Mouse (Mus musculus) MEL (cell line): Measurements from ENCODE around the gene Atic. TPM values are rescaled to one million over a fixed set of nuclear protein-coding genes. Genes with fewer than 3 reads are reported as not detected.
A peak's percentile ranks its signal among the peaks of the same experiment; 100 is the strongest.

Experiments
- DNase-seq: peaks from one replicate; pipeline ENCODE4 v3.0.0; 2011; ENCODE audit warnings: low read depth, low spot score
- H3K27ac ChIP-seq: 2 replicates; pipeline ENCODE4 v1.5.1; 2012; ENCODE audit warnings: low read depth, mild to moderate bottlenecking, control low read depth, low read length, moderate library complexity; ENCODE audit not compliant: control insufficient read depth
- H3K27me3 ChIP-seq, 2 experiments: fragments of 150-350 bp in 1 of 2; sonication (generic) in 1 of 2; 2 replicates each; pipeline ENCODE4 v1.6.1; 2012; ENCODE audit warnings: low read length in 2 of 2, mild to moderate bottlenecking in 2 of 2, improper control_type of control experiment in 1 of 2, moderate library complexity in 1 of 2; ENCODE audit not compliant: insufficient read depth in 2 of 2, control insufficient read depth in 1 of 2
- H3K36me3 ChIP-seq, 2 experiments: 2 replicates each; pipeline ENCODE4 v1.6.1; 2012 to 2014; ENCODE audit warnings: low read length in 2 of 2, improper control_type of control experiment in 1 of 2, inconsistent platforms in 1 of 2, mild to moderate bottlenecking in 1 of 2; ENCODE audit not compliant: insufficient read depth in 2 of 2, control insufficient read depth in 1 of 2
- H3K4me1 ChIP-seq, 2 experiments: fragments of 150-350 bp in 1 of 2; sonication (generic) in 1 of 2; 2 replicates each; pipeline ENCODE4 v1.6.1; 2012; ENCODE audit warnings: low read length in 2 of 2, improper control_type of control experiment in 1 of 2, mild to moderate bottlenecking in 1 of 2; ENCODE audit not compliant: insufficient read depth in 2 of 2, control insufficient read depth in 1 of 2
- H3K4me3 ChIP-seq, 2 experiments: fragments of 150-350 bp in 1 of 2; sonication (generic) in 1 of 2; 2 replicates each; pipeline ENCODE4 v1.5.1; 2012; ENCODE audit warnings: low read depth in 2 of 2, low read length in 2 of 2, mild to moderate bottlenecking in 2 of 2, moderate library complexity in 2 of 2, control low read depth in 1 of 2, improper control_type of control experiment in 1 of 2; ENCODE audit not compliant: control insufficient read depth in 1 of 2, insufficient read depth in 1 of 2
- H3K79me2 ChIP-seq: 2 replicates; pipeline ENCODE4 v1.6.1; 2012; ENCODE audit warnings: mild to moderate bottlenecking, low read length, moderate library complexity; ENCODE audit not compliant: control insufficient read depth, poor library complexity, insufficient read depth
- H3K9ac ChIP-seq: 2 replicates; pipeline ENCODE4 v1.6.1; 2012; ENCODE audit warnings: low read depth, mild to moderate bottlenecking, control low read depth, low read length, moderate library complexity; ENCODE audit not compliant: control insufficient read depth, poor library complexity, severe bottlenecking
- H3K9me3 ChIP-seq: fragments of 150-350 bp; sonication (generic); replicated peaks from 2 replicates; pipeline ENCODE4 v1.6.1; 2012; ENCODE audit warnings: mild to moderate bottlenecking, low read length, improper control_type of control experiment, moderate library complexity; ENCODE audit not compliant: insufficient read depth
- EP300 ChIP-seq, 2 experiments: IDR thresholded peaks; 2 replicates each; pipeline ENCODE4 v1.6.1; 2011; ENCODE audit warnings: improper control_type of control experiment in 2 of 2, low read length in 2 of 2, low read depth in 1 of 2, mild to moderate bottlenecking in 1 of 2
- ETS1 ChIP-seq: IDR thresholded peaks from 2 replicates; pipeline ENCODE4 v1.6.1; 2012; ENCODE audit warnings: low read depth, mild to moderate bottlenecking, inconsistent platforms, low read length, improper control_type of control experiment, moderate library complexity
- GABPA ChIP-seq: IDR thresholded peaks from 2 replicates; pipeline ENCODE4 v1.6.1; 2012; ENCODE audit warnings: low read depth, mild to moderate bottlenecking, inconsistent platforms, low read length, improper control_type of control experiment, moderate library complexity
- GATA1 ChIP-seq: IDR thresholded peaks from 2 replicates; pipeline ENCODE4 v1.6.1; 2011; ENCODE audit warnings: low read depth, low read length, improper control_type of control experiment
- HCFC1 ChIP-seq: IDR thresholded peaks from 2 replicates; pipeline ENCODE4 v1.6.1; 2012; ENCODE audit warnings: low read depth, mild to moderate bottlenecking, inconsistent platforms, low read length, improper control_type of control experiment, moderate library complexity
- KAT2A ChIP-seq: conservative IDR thresholded peaks from 2 replicates; pipeline ENCODE4 v1.6.1; 2012; ENCODE audit warnings: low read depth, low read length, improper control_type of control experiment, inconsistent platforms
- MAFK ChIP-seq: IDR thresholded peaks from 2 replicates; pipeline ENCODE4 v1.6.1; 2011; ENCODE audit warnings: low read depth, mild to moderate bottlenecking, low read length, improper control_type of control experiment, borderline replicate concordance
- MAX ChIP-seq: IDR thresholded peaks from 2 replicates; pipeline ENCODE4 v1.6.1; 2011; ENCODE audit warnings: low read length, improper control_type of control experiment
- MAZ ChIP-seq: IDR thresholded peaks from 2 replicates; pipeline ENCODE4 v1.6.1; 2012; ENCODE audit warnings: low read depth, mild to moderate bottlenecking, inconsistent platforms, low read length, improper control_type of control experiment
- POLR2A ChIP-seq, 2 experiments: IDR thresholded peaks; 2 replicates each; pipeline ENCODE4 v1.6.1; 2011 to 2012; ENCODE audit warnings: low read length in 2 of 2, mild to moderate bottlenecking in 2 of 2, control low read depth in 1 of 2, improper control_type of control experiment in 1 of 2, low read depth in 1 of 2, moderate library complexity in 1 of 2; ENCODE audit not compliant: control insufficient read depth in 1 of 2, insufficient read depth in 1 of 2, poor library complexity in 1 of 2
- POLR2AphosphoS5 ChIP-seq: IDR thresholded peaks from 2 replicates; pipeline ENCODE4 v1.6.1; 2012; ENCODE audit warnings: low read depth, borderline replicate concordance, mild to moderate bottlenecking, inconsistent platforms, low read length, moderate library complexity, mixed read lengths
- SIN3A ChIP-seq: IDR thresholded peaks from 2 replicates; pipeline ENCODE4 v1.6.1; 2012; ENCODE audit warnings: low read length, improper control_type of control experiment, inconsistent platforms
- TAL1 ChIP-seq: IDR thresholded peaks from 2 replicates; pipeline ENCODE4 v1.6.1; 2012; ENCODE audit warnings: mild to moderate bottlenecking, inconsistent platforms, low read length, moderate library complexity, mixed read lengths
- UBTF ChIP-seq: IDR thresholded peaks from 2 replicates; pipeline ENCODE4 v1.6.1; 2012; ENCODE audit warnings: low read depth, mild to moderate bottlenecking, inconsistent platforms, low read length, improper control_type of control experiment, moderate library complexity, borderline replicate concordance; ENCODE audit not compliant: insufficient read depth
- USF2 ChIP-seq, 2 experiments: IDR thresholded peaks; 2 replicates each; pipeline ENCODE4 v1.6.1; 2011 to 2012; ENCODE audit warnings: improper control_type of control experiment in 2 of 2, low read length in 2 of 2, borderline replicate concordance in 1 of 2, inconsistent platforms in 1 of 2, low read depth in 1 of 2, mild to moderate bottlenecking in 1 of 2; ENCODE audit not compliant: insufficient read depth in 1 of 2
- ZKSCAN1 ChIP-seq: IDR thresholded peaks from 2 replicates; pipeline ENCODE4 v1.6.1; 2012; ENCODE audit warnings: low read depth, mild to moderate bottlenecking, inconsistent platforms, low read length, improper control_type of control experiment, moderate library complexity
- polyA plus RNA-seq, 2 experiments: library from polyadenylated mRNA; stranded (reverse) in 1 of 2; unstranded in 1 of 2; fragments of >175 nt in 1 of 2; fragments of >200 nt in 1 of 2; gene quantifications; 2 replicates each; pipeline versions ENCODE4 v1.2.1 to v1.2.4; 2012; ENCODE audit warnings: low replicate concordance in 2 of 2, low read depth in 1 of 2; ENCODE audit not compliant: insufficient read length in 2 of 2, insufficient read depth in 1 of 2, missing spikeins in 1 of 2
- total RNA-seq: library from RNA; depleted of rRNA; stranded (reverse); fragments of 300-350 nt; gene quantifications from 2 replicates; pipeline ENCODE4 v1.2.3, GENCODE M21; 2012

The Atic gene
- total and polyA plus RNA-seq, 3 experiments: 190 to 221 TPM; not detected in 1

GRCm38 (mm10) chr1:71576837-71577236 lies 19.9 kb downstream of the Atic start:
- no peak overlapping the region for H3K9ac ChIP-seq
- no peaks in the 10 kb centered on the region; the same call in 1 of the 2 replicates for H3K79me2 ChIP-seq
- peaks cover 0 to 27% of the 10 kb centered on the region in 2 experiments; a peak in 2 of 4 replicates for H3K36me3 ChIP-seq
- H3K4me1 ChIP-seq: no peaks in the 10 kb centered on the region
- DNase-seq: no peak
- no peak overlapping the region for H3K4me3 ChIP-seq
- TF ChIP-seq POLR2AphosphoS5 (no peak), MAFK (no peak), SIN3A (no peak), ETS1 (no peak), EP300 (IDR thresholded peaks at IDR 0.05; ENCODE audit: low read depth in 1 of 2, low read length in 2 of 2) (no peak), USF2 (IDR thresholded peaks at IDR 0.05; ENCODE audit: borderline replicate concordance in 1 of 2, insufficient read depth in 1 of 2, low read depth in 1 of 2, low read length in 2 of 2) (no peak), HCFC1 (no peak), ZKSCAN1 (no peak), MAX (no peak), KAT2A (no peak), TAL1 (no peak)
- no peaks in the 10 kb centered on the region for H3K27me3 ChIP-seq
- no peak overlapping the region for H3K27ac ChIP-seq
- no peaks in the 10 kb centered on the region for H3K9me3 ChIP-seq

- TF ChIP-seq UBTF (no peak), MAZ (no peak), POLR2A (IDR thresholded peaks at IDR 0.05; ENCODE audit: control insufficient read depth in 1 of 2, insufficient read depth in 1 of 2, low read depth in 1 of 2, low read length in 2 of 2, poor library complexity in 1 of 2) (0 out of 4 replicates have a peak, but pooled peaks of 1 of the 2 experiments have one; percentile 5)
- TF ChIP-seq, all 39 proteins: peak for 1
- Histone ChIP-seq H3K79me2 (no peaks in the 10 kb centered on the region; the same call in 1 of the 2 replicates), H3K4me1 (no peaks in the 10 kb centered on the region), H3K27me3 (no peaks in the 10 kb centered on the region), H3K36me3 (peaks cover 0 to 18% of the 10 kb centered on the region in 2 experiments; a peak in 2 of 4 replicates), H3K9ac (no peak overlapping the region), H3K9me3 (no peaks in the 10 kb centered on the region), H3K4me3 (no peak overlapping the region), H3K27ac (no peak overlapping the region)
- no peak for DNase-seq
Observed at GRCm38 (mm10) chr1:71579526-71579925, 22.6 kb downstream of the Atic start.

DNA sequence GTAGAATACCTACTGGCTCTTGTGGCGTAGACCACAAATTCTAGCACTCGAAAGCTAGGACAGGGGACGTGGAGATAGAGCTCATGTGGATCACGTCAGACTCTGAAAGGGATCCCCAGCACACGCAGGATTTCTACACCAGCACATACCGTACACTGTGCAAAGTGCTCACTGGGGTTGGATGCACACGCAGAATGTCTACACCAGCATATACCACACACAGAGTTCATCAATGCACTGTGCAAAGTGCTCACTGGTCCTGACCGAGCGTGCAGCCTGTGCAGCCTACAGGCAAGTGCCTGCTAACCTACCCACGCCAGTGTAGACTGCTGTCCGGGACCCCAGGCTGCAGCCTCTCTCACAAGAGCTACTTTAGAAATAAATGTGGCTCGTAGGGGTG lies 23.5 kb downstream of the Atic start:
- Histone ChIP-seq H3K36me3 (peaks cover 0 to 14% of the 10 kb centered on the region in 2 experiments; a peak in 2 of 4 replicates), H3K4me3 (no peak overlapping the region), H3K27ac (no peak overlapping the region), H3K4me1 (no peaks in the 10 kb centered on the region; a peak in 1 of 4 replicates), H3K79me2 (no peaks in the 10 kb centered on the region), H3K9ac (no peak overlapping the region), H3K9me3 (no peaks in the 10 kb centered on the region), H3K27me3 (no peaks in the 10 kb centered on the region)
- no peak for DNase-seq
- TF ChIP-seq UBTF (no peak), GATA1 (no peak), GABPA (no peak), MAX (no peak)
